Mouse (Mus musculus) olfactory bulb, adult 2 months (tissue): ENCODE measurements around the gene Nhlrc2.

Source experiments
- CTCF ChIP-seq: fragments of 200-500 bp; IDR thresholded peaks from 2 replicates; pipeline ENCODE4 v1.5.1; 2012; ENCODE audit warnings: low read depth, mild to moderate bottlenecking, low read length, moderate library complexity; ENCODE audit not compliant: insufficient read depth
- POLR2A ChIP-seq: fragments of 200-500 bp; IDR thresholded peaks from 2 replicates; pipeline ENCODE4 v1.6.1; 2012; ENCODE audit warnings: mild to moderate bottlenecking, low read depth, low read length, moderate library complexity; ENCODE audit not compliant: insufficient read depth

- TF ChIP-seq POLR2A, result peak; percentile 21; the same call in 1 of the 2 replicates
- no peak for TF ChIP-seq CTCF
These were observed at the start of gene Nhlrc2 for GRCm38 (mm10) chr19:56548230-56549032.
